Mouse (Mus musculus) myocyte (in vitro differentiated cells): ENCODE results near the gene Apoa5.

ENCODE experiments used
- E2F4 ChIP-seq: IDR thresholded peaks from one replicate; pipeline ENCODE4 v1.6.1; 2011; ENCODE audit warnings: mild to moderate bottlenecking, control low read depth, moderate library complexity; ENCODE audit not compliant: insufficient read depth
- MYOD1 ChIP-seq, 3 experiments: IDR thresholded peaks; one replicate each; pipeline ENCODE4 v1.6.1; 2011; ENCODE audit warnings: control low read depth in 2 of 3, low read depth in 2 of 3, mild to moderate bottlenecking in 2 of 3, moderate library complexity in 1 of 3; ENCODE audit not compliant: insufficient read length in 2 of 3, control insufficient read depth in 1 of 3
- POLR2A ChIP-seq: IDR thresholded peaks from one replicate; pipeline ENCODE4 v1.6.1; 2011; ENCODE audit warnings: low read depth, mild to moderate bottlenecking, control low read depth, moderate library complexity; ENCODE audit not compliant: insufficient read length
- POLR2AphosphoS2 ChIP-seq: IDR thresholded peaks from one replicate; pipeline ENCODE4 v1.6.1; 2011; ENCODE audit warnings: low read depth, control low read depth; ENCODE audit not compliant: insufficient read length
- SRF ChIP-seq: IDR thresholded peaks from one replicate; pipeline ENCODE4 v1.6.1; 2011; ENCODE audit warnings: low read depth; ENCODE audit not compliant: control insufficient read depth, insufficient read length
- TCF12 ChIP-seq: IDR thresholded peaks from one replicate; pipeline ENCODE4 v1.6.1; 2011; ENCODE audit warnings: mild to moderate bottlenecking, control low read depth; ENCODE audit not compliant: poor library complexity, insufficient read depth, severe bottlenecking
- USF1 ChIP-seq: IDR thresholded peaks from one replicate; pipeline ENCODE4 v1.6.1; 2011; ENCODE audit warnings: low read depth, mild to moderate bottlenecking, control low read depth, moderate library complexity

- TF ChIP-seq TCF12 = no peak
- TF ChIP-seq POLR2A = no peak
- TF ChIP-seq MYOD1 (IDR thresholded peaks at IDR 0.05; ENCODE audit: control insufficient read depth in 1 of 3, insufficient read length in 2 of 3, low read depth in 2 of 3) = no peak
- TF ChIP-seq USF1 = no peak
- TF ChIP-seq POLR2AphosphoS2 = no peak
- TF ChIP-seq E2F4 = no peak
- TF ChIP-seq SRF = no peak
Observed at GRCm38 (mm10) chr9:46224101-46224500, 44.3 kb upstream of the Apoa5 start.
